Mouse (Mus musculus) cortical plate, adult 2 months (tissue): ENCODE data around the gene Mob1a. TPM values are rescaled to one million over a fixed set of nuclear protein-coding genes. Genes with fewer than 3 reads are reported as not detected.

Experiments
- H3K27ac ChIP-seq: fragments of 200-500 bp; 2 replicates; pipeline ENCODE4 v1.5.1; 2012; ENCODE audit warnings: low read length, control low read depth, inconsistent platforms; ENCODE audit not compliant: insufficient read depth
- H3K4me1 ChIP-seq: fragments of 200-500 bp; 2 replicates; pipeline ENCODE4 v1.6.1; 2011; ENCODE audit warnings: low read length; ENCODE audit not compliant: control insufficient read depth, insufficient read depth
- H3K4me3 ChIP-seq: fragments of 200-500 bp; 2 replicates; pipeline ENCODE4 v1.5.1; 2011; ENCODE audit warnings: mild to moderate bottlenecking, low read length, control low read depth; ENCODE audit not compliant: insufficient read depth
- CTCF ChIP-seq: fragments of 200-500 bp; IDR thresholded peaks from 2 replicates; pipeline ENCODE4 v1.5.1; 2011; ENCODE audit warnings: mild to moderate bottlenecking, control low read depth, low read length; ENCODE audit not compliant: insufficient read depth; ENCODE audit errors: extremely low read depth
- POLR2A ChIP-seq: fragments of 200-500 bp; IDR thresholded peaks from 2 replicates; pipeline ENCODE4 v1.6.1; 2011; ENCODE audit warnings: mild to moderate bottlenecking, low read length, control low read depth; ENCODE audit not compliant: insufficient read depth; ENCODE audit errors: extremely low read depth
- polyA plus RNA-seq: library from polyadenylated mRNA; depleted of rRNA; stranded (reverse); fragments of >200 nt; gene quantifications from 2 replicates; pipeline ENCODE4 v1.2.3, GENCODE M21; 2012; rRNA removed

Gene Mob1a
- polyA plus RNA-seq, 1 experiment: 18.6 TPM

DNA sequence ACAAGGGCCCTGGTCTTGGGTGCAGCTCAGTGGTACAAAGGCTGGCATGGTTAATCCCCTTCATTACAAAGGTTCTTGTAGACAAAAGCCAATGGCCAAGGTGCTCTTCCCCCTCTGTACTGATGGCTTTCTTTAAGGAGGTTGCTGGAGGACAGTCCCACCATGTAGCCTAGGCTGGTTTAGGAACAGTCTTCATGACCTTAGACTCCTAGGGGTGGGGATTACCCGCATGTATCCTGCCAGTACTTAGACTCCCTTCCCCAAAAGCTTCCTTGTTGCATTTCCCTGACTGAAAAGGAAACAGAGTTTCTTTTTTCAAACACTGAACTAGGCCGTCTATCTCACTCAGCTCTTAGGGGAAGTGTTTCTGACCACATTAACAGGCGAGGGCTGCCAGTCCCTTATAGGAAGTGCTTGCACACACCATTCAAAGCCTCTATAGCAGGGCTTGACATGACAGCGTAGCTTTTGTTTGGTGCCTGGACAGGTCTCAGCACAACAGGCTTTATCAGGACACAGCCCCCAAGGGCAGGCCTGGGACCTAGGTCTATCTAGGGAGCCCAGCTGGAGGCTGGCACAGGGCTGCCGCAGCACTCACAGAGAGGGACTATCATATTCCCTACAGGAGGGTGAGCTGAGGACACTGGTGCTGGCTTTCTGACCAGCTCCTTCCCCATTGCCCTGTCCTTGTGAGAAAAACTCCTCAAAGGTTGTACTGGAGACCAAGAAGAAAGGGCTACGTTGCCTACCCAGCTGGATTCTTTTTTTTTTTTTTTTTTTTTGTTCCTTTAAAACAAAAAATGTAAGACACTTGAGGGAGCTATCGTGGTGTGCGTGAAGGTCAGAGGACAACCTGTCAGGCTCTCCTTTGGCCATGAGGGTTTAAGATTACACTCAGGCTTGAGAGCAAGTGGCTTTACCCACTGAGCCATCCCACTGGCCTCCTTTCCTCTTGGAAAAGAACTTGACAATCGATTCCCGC, 56.0 kb downstream of the Mob1a start:
- no peak overlapping the region for H3K4me3 ChIP-seq
- no peak overlapping the region for H3K27ac ChIP-seq
- no peaks in the 10 kb centered on the region for H3K4me1 ChIP-seq
- no peak for TF ChIP-seq CTCF
- TF ChIP-seq POLR2A: no peak

DNA sequence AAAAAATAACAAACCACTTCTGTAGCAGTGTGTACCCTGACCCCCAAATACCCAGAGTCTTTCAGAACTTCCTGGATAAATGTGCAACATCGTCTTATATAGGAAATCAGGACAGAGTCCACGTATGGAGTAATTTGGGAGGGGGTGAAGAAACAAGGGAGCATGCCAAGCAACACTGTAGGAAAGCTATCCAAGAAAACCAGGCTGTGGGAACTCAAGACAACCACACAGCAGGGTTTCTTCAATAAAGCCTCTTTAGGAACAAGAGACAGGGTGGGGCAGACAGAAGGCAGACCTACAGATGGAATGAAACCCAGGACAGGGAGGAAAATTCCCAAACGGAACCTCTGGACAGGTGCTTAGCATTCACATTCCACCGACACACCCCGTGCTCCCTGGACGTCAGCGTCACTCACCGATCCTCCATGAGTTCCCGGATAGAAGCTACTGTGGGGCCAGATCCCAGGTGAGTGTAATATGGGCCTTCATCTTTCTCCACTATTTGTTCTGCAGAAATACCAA, 59.8 kb downstream of the Mob1a start:
- H3K4me3 ChIP-seq: no peak overlapping the region
- H3K27ac ChIP-seq: no peak overlapping the region
- peaks cover 1% of the 10 kb centered on the region; the same call in 1 of the 2 replicates for H3K4me1 ChIP-seq
- TF ChIP-seq CTCF (no peak), POLR2A (no peak)

DNA sequence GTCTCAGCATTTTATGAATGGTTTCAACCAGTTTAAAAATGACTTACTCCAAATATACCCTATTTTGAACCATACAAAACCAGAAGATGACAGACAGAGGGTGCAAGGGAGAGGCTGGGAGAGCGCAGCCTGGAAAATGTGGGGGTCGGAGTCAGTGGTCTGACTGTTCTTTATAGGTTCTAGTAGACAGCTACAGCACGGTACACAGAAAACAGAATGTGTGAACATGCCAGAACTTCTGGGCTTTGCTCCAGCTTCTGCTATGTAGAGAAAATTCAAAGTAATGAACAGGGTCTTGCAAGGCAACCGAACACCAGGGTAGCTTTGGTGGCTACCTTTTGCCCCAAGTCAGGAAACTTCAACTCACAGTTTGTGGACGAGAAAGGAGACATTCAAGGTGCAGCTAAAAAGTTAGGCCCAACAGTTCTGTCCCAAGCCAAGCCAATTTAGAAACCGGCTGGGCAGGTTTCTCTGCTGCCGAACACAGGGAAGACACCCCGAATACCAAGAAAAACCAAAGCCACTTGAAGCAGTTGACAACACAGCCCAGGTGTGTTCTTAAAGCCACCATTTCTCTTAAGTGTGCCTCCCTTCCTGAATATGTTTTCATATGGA, 66.5 kb downstream of the Mob1a start:
- Histone ChIP-seq H3K4me3 (no peak overlapping the region), H3K4me1 (peaks cover 14% of the 10 kb centered on the region), H3K27ac (no peak overlapping the region)
- TF ChIP-seq CTCF (no peak), POLR2A (no peak)

Other genes starting within 250 kb of the Mob1a start
- 40.2 and 41.9 TPM in 2 replicates for gene Pcgf1, start 248.1 kb upstream of the Mob1a start, polyA plus RNA-seq
- gene Lbx2, start 239.6 kb upstream of the Mob1a start, polyA plus RNA-seq: 0.40 and 0.42 TPM in 2 replicates
- 8.1 and 9.7 TPM in 2 replicates for gene Ccdc142, start 224.4 kb upstream of the Mob1a start, polyA plus RNA-seq
- 7.8 and 9.7 TPM in 2 replicates for gene Gm42688, start 224.4 kb upstream of the Mob1a start, polyA plus RNA-seq
- 95.3 and 98.0 TPM in 2 replicates for gene Mrpl53, start 217.0 kb upstream of the Mob1a start, polyA plus RNA-seq
- 31.4 and 32.6 TPM in 2 replicates for gene Mogs, start 210.5 kb upstream of the Mob1a start, polyA plus RNA-seq
- 74.4 and 78.5 TPM in 2 replicates for gene Wbp1, start 204.5 kb upstream of the Mob1a start, polyA plus RNA-seq
- gene Ino80b, start 200.6 kb upstream of the Mob1a start, polyA plus RNA-seq: 23.2 and 25.5 TPM in 2 replicates
- gene Rtkn, start 190.6 kb upstream of the Mob1a start, polyA plus RNA-seq: 163 and 169 TPM in 2 replicates
- gene Wdr54, start 169.6 kb upstream of the Mob1a start, polyA plus RNA-seq: 29.0 and 34.1 TPM in 2 replicates
- 29.7 and 31.4 TPM in 2 replicates for gene 1700003E16Rik, start 169.6 kb upstream of the Mob1a start, polyA plus RNA-seq
- 332 and 350 TPM in 2 replicates for gene Dctn1, start 160.1 kb upstream of the Mob1a start, polyA plus RNA-seq
- 0.06 and 0.35 TPM in 2 replicates for gene Slc4a5, start 106.2 kb upstream of the Mob1a start, polyA plus RNA-seq
- gene Mthfd2, start 108 bp upstream of the Mob1a start, polyA plus RNA-seq: 6.4 and 7.6 TPM in 2 replicates
- gene Bola3, start 23.1 kb downstream of the Mob1a start, polyA plus RNA-seq: 60.8 and 62.6 TPM in 2 replicates
- gene Tet3, start 133.1 kb downstream of the Mob1a start, polyA plus RNA-seq: 16.6 TPM in 2 replicates
- gene Dguok, start 181.0 kb downstream of the Mob1a start, polyA plus RNA-seq: 53.9 and 57.2 TPM in 2 replicates
- gene Actg2, start 210.2 kb downstream of the Mob1a start, polyA plus RNA-seq: 0.79 and 1.9 TPM in 2 replicates
- gene Stambp, start 246.7 kb downstream of the Mob1a start, polyA plus RNA-seq: 36.4 and 37.4 TPM in 2 replicates